Mouse (Mus musculus): ENCODE data around the gene Adam19. TPM values are rescaled to one million over a fixed set of nuclear protein-coding genes. Genes with fewer than 3 reads are reported as not detected.

Gene Adam19
- polyA plus RNA-seq, 1 experiment from 2014 or later: 8.3 TPM

DNA sequence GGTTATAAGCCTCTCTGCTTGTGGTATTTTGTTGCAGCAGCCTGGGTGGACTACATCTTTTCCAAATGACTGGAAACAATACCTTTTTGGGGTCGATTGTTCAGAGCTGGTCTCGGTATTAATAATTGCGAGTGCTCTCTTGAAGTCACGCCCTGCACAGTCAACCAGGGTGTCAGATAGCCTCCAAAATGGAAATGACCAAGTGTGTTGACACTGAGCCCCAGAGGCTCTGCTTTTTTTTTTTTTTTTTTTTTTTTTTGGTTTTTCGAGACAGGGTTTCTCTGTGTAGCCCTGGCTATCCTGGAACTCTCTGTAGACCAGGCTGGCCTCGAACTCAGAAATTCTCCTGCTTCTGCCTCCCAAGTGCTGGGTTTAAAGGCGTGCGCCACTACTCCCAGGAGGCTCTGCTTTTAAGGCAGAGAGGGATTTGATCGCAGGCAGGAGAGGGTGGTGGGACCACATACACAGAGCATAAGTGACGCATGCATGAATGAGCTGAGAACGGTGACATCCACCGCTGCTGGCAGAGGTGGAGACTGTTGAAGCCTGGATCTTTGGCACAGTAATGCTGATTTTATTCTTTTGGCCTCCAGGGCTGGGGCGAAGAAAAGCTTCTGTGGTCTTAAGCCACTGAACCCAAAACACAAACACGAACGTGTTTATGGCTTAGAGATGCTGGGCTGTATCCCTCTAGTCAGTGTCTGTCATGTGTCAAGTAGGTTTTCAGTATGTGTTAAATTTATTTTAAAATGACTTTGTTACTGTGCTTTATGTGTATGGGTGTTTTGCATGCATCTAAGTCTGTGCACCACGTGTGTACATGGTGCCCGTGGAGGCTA, 18.3 kb downstream of the Adam19 start:
- no peak for DNase-seq
- no peak overlapping the region for H3K27ac ChIP-seq (replicated peaks; ENCODE audit: low read depth, low read length)
- no peaks in the 10 kb centered on the region for H3K4me1 ChIP-seq (ENCODE audit: control insufficient read depth, insufficient read depth, low read length)
- H3K9me3 ChIP-seq (ENCODE audit: control insufficient read depth, low read length): no peaks in the 10 kb centered on the region
- peaks cover 4% of the 10 kb centered on the region; the same call in 1 of the 2 replicates for H3K36me3 ChIP-seq (ENCODE audit: control insufficient read depth, insufficient read depth, low read length)
- 89% methylated on average over 17 of the region's 17 CpGs for WGBS
- ATAC-seq (ENCODE audit: low FRiP score, low TSS enrichment): no peak
- H3K4me2 ChIP-seq (ENCODE audit: low read length): no peak overlapping the region
- H3K4me3 ChIP-seq (replicated peaks; ENCODE audit: low read depth, low read length): no peak overlapping the region
- no peaks in the 10 kb centered on the region for H3K27me3 ChIP-seq (ENCODE audit: control insufficient read depth, insufficient read depth, low read length)
- H3K9ac ChIP-seq (replicated peaks; ENCODE audit: low read length): no peak overlapping the region

DNA sequence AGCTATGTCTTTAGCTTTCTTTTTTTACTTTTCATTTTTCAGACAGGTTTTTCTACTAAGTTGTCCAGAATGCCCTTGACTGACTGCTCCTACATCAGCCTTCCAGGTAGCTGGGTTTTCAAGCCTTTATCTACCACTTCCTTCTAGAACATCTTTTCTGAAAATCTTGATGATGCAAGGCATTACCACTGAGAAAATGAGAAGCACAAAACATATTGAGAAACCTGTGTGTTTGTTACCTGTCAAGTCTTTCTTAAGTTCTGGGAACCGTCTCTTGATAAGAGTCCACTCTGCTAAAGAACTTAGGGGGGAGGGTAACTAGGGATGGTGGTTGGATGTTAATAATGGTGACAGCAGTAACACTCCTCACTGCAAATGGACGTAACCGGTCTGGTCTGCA, 19.7 kb downstream of the Adam19 start:
- Histone ChIP-seq H3K9ac (replicated peaks; ENCODE audit: low read length) (no peak overlapping the region), H3K36me3 (ENCODE audit: control insufficient read depth, insufficient read depth, low read length) (peaks cover 4% of the 10 kb centered on the region; the same call in 1 of the 2 replicates), H3K4me1 (ENCODE audit: control insufficient read depth, insufficient read depth, low read length) (no peaks in the 10 kb centered on the region), H3K27ac (replicated peaks; ENCODE audit: low read depth, low read length) (no peak overlapping the region), H3K9me3 (ENCODE audit: control insufficient read depth, low read length) (no peaks in the 10 kb centered on the region), H3K4me2 (ENCODE audit: low read length) (no peak overlapping the region), H3K27me3 (ENCODE audit: control insufficient read depth, insufficient read depth, low read length) (no peaks in the 10 kb centered on the region), H3K4me3 (replicated peaks; ENCODE audit: low read depth, low read length) (no peak overlapping the region)
- DNase-seq (no peak), ATAC-seq (ENCODE audit: low FRiP score, low TSS enrichment) (no peak)
- WGBS: 92% methylated on average over 3 of the region's 3 CpGs

DNA sequence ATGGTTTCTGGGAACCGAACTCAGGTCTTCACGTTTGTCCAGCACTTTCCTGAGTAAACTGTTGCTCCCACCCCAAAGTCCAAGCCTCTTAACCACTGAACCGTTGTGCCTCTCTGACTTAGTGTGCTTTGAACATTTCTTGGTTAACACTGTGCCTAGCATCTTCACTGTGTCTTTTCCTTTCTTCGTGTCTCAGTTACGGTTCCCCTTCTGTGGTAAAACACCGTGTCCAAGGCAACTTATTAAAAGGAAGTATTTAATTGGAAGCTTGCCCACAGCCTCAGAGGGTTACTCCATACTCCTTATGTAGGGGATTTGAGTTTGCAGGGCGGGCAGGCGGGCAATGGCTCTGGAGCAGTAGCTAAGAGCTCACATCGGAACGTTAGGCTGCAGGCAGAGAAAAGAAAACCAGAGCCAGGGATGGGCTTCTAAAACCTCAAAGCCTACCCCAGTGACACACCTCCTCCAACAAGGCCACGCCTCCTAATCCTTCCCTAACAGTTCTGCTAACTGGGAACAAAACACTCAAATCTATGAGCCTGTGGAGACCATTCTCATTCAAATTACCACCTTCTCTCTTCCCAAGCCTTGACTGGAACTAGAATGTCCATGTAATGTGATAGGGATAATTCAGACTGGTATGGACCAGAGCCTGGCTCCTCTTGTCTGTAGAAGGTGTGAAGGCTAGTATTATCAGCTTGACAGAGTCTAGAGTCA, 20.8 kb downstream of the Adam19 start:
- no peaks in the 10 kb centered on the region for H3K4me1 ChIP-seq (ENCODE audit: control insufficient read depth, insufficient read depth, low read length)
- no peak for ATAC-seq (ENCODE audit: low FRiP score, low TSS enrichment)
- no peak overlapping the region for H3K4me2 ChIP-seq (ENCODE audit: low read length)
- H3K9me3 ChIP-seq (ENCODE audit: control insufficient read depth, low read length): no peaks in the 10 kb centered on the region
- no peak for DNase-seq
- WGBS: 94% methylated on average over 11 of the region's 11 CpGs
- H3K27me3 ChIP-seq (ENCODE audit: control insufficient read depth, insufficient read depth, low read length): no peaks in the 10 kb centered on the region
- H3K4me3 ChIP-seq (replicated peaks; ENCODE audit: low read depth, low read length): no peak overlapping the region
- H3K27ac ChIP-seq (replicated peaks; ENCODE audit: low read depth, low read length): no peak overlapping the region
- H3K9ac ChIP-seq (replicated peaks; ENCODE audit: low read length): no peak overlapping the region
- H3K36me3 ChIP-seq (ENCODE audit: control insufficient read depth, insufficient read depth, low read length): peaks cover 4% of the 10 kb centered on the region; the same call in 1 of the 2 replicates

DNA sequence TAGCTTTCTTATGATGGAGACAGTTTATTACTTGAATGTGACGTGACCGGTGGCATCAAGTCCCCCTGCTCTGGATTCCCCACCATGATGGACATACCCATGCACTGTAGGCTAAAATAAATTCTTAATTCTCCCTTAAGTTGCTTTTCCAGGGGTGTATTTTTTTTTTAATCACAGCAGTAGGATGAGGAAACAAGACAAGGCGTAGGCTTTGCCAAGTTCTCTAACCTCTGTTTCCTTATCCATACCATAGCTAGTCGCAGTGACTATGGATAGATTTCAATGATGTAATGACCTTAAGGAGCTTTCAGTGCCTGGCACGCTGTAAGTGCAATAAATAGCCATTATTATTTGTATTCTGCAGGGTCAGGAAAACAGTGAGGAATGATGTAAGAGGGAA, 21.5 kb downstream of the Adam19 start:
- Histone ChIP-seq H3K27ac (replicated peaks; ENCODE audit: low read depth, low read length) (no peak overlapping the region), H3K4me3 (replicated peaks; ENCODE audit: low read depth, low read length) (no peak overlapping the region), H3K9ac (replicated peaks; ENCODE audit: low read length) (no peak overlapping the region), H3K4me1 (ENCODE audit: control insufficient read depth, insufficient read depth, low read length) (no peaks in the 10 kb centered on the region), H3K4me2 (ENCODE audit: low read length) (no peak overlapping the region), H3K27me3 (ENCODE audit: control insufficient read depth, insufficient read depth, low read length) (no peaks in the 10 kb centered on the region), H3K36me3 (ENCODE audit: control insufficient read depth, insufficient read depth, low read length) (peaks cover 4% of the 10 kb centered on the region; the same call in 1 of the 2 replicates), H3K9me3 (ENCODE audit: control insufficient read depth, low read length) (no peaks in the 10 kb centered on the region)
- DNase-seq: no peak
- WGBS: 97% methylated on average over 5 of the region's 5 CpGs
- ATAC-seq (ENCODE audit: low FRiP score, low TSS enrichment): no peak

DNA sequence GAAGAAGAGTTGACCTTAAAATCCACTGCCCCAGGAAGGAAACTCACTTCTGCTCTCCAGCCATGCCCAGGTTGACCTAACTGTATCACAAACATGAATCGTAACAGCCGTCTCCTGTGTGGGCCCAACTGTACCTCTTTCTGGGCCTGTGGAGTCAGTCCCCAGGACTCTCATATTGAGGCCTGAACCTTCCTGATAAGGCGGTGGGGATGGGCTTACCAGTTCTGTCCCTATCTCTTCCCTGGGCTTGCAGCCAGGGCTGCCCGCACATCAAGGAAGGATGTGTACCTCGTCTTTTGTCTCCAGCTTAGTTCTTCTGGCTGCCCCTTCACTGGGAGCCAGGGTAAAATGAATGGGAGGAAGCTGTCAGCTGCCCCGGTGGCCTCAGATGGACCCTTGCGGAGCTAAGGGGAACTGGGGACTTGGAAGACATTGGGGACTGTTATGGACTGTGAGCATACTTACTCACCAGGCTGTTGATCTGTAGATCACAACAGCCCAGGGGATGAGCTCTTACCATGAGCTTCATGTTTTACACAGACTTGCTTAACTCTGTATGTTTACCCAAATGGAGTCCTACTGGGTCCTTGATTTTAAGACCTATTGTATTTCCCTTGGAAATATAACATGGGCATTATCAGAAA, 22.1 kb downstream of the Adam19 start:
- Histone ChIP-seq H3K27me3 (ENCODE audit: control insufficient read depth, insufficient read depth, low read length) (no peaks in the 10 kb centered on the region), H3K4me3 (replicated peaks; ENCODE audit: low read depth, low read length) (no peak overlapping the region), H3K4me1 (ENCODE audit: control insufficient read depth, insufficient read depth, low read length) (no peaks in the 10 kb centered on the region), H3K9ac (replicated peaks; ENCODE audit: low read length) (no peak overlapping the region), H3K4me2 (ENCODE audit: low read length) (no peak overlapping the region), H3K9me3 (ENCODE audit: control insufficient read depth, low read length) (no peaks in the 10 kb centered on the region), H3K27ac (replicated peaks; ENCODE audit: low read depth, low read length) (no peak overlapping the region), H3K36me3 (ENCODE audit: control insufficient read depth, insufficient read depth, low read length) (no peaks in the 10 kb centered on the region)
- 91% methylated on average over 7 of the region's 7 CpGs for WGBS
- ATAC-seq (ENCODE audit: low FRiP score, low TSS enrichment) (no peak), DNase-seq (no peak)

- H3K9ac ChIP-seq (replicated peaks; ENCODE audit: low read length): no peak overlapping the region
- no peaks in the 10 kb centered on the region for H3K4me1 ChIP-seq (ENCODE audit: control insufficient read depth, insufficient read depth, low read length)
- H3K36me3 ChIP-seq (ENCODE audit: control insufficient read depth, insufficient read depth, low read length): no peaks in the 10 kb centered on the region
- no peak overlapping the region for H3K4me3 ChIP-seq (replicated peaks; ENCODE audit: low read depth, low read length)
- H3K4me2 ChIP-seq (ENCODE audit: low read length): no peak overlapping the region
- ATAC-seq (ENCODE audit: low FRiP score, low TSS enrichment) (no peak), DNase-seq (no peak)
- H3K27ac ChIP-seq (replicated peaks; ENCODE audit: low read depth, low read length): no peak overlapping the region
- H3K9me3 ChIP-seq (ENCODE audit: control insufficient read depth, low read length): no peaks in the 10 kb centered on the region
- H3K27me3 ChIP-seq (ENCODE audit: control insufficient read depth, insufficient read depth, low read length): no peaks in the 10 kb centered on the region
- WGBS: 93% methylated on average over 2 of the region's 2 CpGs
Measured at GRCm38 (mm10) chr11:46081075-46081474, 25.3 kb downstream of the Adam19 start.

DNA sequence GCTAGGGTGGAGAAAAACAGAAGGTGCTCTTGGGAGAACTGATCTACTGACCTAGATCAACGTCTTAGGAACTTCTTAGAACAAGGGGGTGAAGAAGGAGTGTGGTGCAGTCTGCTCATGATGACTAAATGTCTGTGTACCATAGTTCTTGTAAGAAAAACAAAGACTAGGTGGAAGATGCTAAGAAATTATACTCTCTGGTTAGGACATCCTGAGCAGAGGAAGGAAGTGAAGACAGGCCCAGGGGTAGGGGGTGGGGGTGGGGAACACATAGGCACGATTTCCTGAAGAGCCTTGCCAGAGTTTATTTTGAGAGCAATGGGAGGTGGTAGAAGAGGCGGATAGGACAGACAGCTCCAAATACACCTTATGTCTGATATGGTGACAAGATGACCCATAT, 27.6 kb downstream of the Adam19 start:
- Histone ChIP-seq H3K9ac (replicated peaks; ENCODE audit: low read length) (no peak overlapping the region), H3K9me3 (ENCODE audit: control insufficient read depth, low read length) (no peaks in the 10 kb centered on the region), H3K4me1 (ENCODE audit: control insufficient read depth, insufficient read depth, low read length) (no peaks in the 10 kb centered on the region), H3K36me3 (ENCODE audit: control insufficient read depth, insufficient read depth, low read length) (no peaks in the 10 kb centered on the region), H3K27ac (replicated peaks; ENCODE audit: low read depth, low read length) (no peak overlapping the region), H3K27me3 (ENCODE audit: control insufficient read depth, insufficient read depth, low read length) (no peaks in the 10 kb centered on the region), H3K4me2 (ENCODE audit: low read length) (no peak overlapping the region), H3K4me3 (replicated peaks; ENCODE audit: low read depth, low read length) (no peak overlapping the region)
- ATAC-seq (ENCODE audit: low FRiP score, low TSS enrichment): no peak
- 83% methylated on average over 3 of the region's 3 CpGs for WGBS
- DNase-seq: no peak

- no peak for ATAC-seq (ENCODE audit: low FRiP score, low TSS enrichment)
- Histone ChIP-seq H3K36me3 (ENCODE audit: control insufficient read depth, insufficient read depth, low read length) (no peaks in the 10 kb centered on the region), H3K9ac (replicated peaks; ENCODE audit: low read length) (no peak overlapping the region), H3K9me3 (ENCODE audit: control insufficient read depth, low read length) (no peaks in the 10 kb centered on the region), H3K4me3 (replicated peaks; ENCODE audit: low read depth, low read length) (no peak overlapping the region), H3K4me2 (ENCODE audit: low read length) (no peak overlapping the region), H3K27me3 (ENCODE audit: control insufficient read depth, insufficient read depth, low read length) (no peaks in the 10 kb centered on the region), H3K4me1 (ENCODE audit: control insufficient read depth, insufficient read depth, low read length) (no peaks in the 10 kb centered on the region), H3K27ac (replicated peaks; ENCODE audit: low read depth, low read length) (no peak overlapping the region)
- DNase-seq: no peak
- WGBS: 91% methylated on average over 11 of the region's 11 CpGs
Measured at GRCm38 (mm10) chr11:46083835-46084444, 28.1 kb downstream of the Adam19 start.

Measured in midbrain, embryonic 14.5 days (tissue).